Mouse (Mus musculus) central nervous system, embryonic 14 days (tissue): Measurements from ENCODE around the gene Cacna1g. TPM values are rescaled to one million over a fixed set of nuclear protein-coding genes. Genes with fewer than 3 reads are reported as not detected.

ENCODE experiments used
- polyA plus RNA-seq: library from polyadenylated mRNA; depleted of rRNA; stranded (reverse); fragments of >200 nt; gene quantifications from 2 replicates; pipeline ENCODE4 v1.2.3, GENCODE M21; 2012; rRNA removed

Cacna1g gene
- polyA plus RNA-seq, result 155 and 233 TPM in 2 replicates

DNA sequence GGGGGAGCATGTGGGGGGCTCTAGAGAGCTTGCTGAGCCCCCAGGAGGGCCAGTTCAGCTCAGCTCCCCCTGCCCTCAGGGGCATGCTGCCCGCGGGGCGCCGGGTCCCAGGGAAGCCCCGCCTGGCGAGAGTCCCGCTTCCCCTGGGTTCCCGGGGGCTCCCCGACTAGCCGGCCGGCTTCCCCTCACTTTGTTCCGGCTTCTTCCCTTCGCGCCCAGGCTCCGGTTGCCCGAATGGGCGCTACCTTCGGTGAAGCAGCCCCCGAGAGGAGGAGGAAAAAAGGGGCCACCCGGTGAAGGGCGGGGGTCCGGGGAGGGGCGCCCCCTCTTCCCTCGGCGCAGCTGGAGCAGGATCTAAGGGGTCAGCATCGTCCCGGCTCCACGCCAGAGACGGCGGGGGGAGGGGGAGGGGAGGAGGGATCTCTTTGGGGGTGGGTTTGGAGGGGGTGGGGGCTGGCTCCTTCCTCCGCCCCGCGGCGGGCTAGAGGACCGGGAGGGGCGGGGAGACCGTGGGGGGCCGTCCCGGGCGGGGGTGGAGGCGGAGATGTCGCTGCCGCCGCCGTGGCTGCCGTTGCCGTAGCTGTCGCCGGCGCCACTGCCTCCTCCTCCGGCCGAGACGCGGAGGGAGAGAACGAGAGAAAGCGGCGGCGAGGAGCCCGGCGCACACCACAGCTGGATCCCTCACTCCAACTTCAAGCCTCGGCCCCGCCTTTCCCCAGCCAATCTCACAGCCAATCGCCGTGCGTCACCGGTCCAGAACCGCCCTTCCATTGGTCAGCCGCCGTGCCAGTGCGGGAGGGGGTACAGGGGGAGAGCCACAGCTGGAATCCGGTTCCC is at the start of gene Cacna1g:
TSS of gene Cacna1g (minus strand) at position 492 of the 837 bp plus-strand sequence.

DNA sequence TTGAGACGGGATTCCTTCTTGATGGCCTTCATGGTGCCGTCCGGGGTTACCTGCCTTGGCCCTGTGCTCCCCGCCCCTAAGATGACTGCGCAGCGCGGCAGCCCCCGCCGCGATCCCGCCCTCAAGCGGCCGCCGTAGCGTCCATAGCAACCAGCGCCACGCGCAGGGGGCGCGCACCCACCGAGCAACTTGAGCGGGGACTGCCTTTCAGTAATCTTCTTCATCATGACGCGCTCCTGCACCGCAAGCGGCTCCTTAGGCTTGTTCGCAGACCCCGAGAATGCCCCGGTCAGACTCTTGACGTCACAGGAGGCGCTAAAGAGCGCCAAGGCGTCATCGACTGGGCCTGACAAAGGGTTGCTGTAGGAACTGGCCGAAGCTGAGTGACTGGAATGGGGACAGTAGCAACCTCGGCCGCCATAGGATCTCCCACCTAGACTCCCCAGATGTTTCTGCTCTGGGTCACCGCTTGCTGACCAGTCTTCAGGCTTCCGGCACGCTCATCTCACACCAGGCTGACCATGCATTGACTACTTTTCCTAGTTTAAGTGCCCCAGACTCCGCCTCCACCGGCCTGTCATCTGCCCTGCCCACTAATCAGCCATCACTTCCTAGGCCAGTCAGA is 47.3 kb upstream of the Cacna1g start, which contains the start of gene Mycbpap:
TSS of gene Mycbpap (minus strand) at position 524 of the 625 bp plus-strand sequence.

GRCm38 (mm10) chr11:94499661-94500152 is 25.7 kb upstream of the Cacna1g start, which contains the start of gene Epn3:
TSS of gene Epn3 (minus strand) at chr11:94499974.

GRCm38 (mm10) chr11:94486001-94486400 is 12.0 kb upstream of the Cacna1g start, which contains the start of gene Spata20:
TSS of gene Spata20 (minus strand) at chr11:94486179.

GRCm38 (mm10) chr11:94392672-94393109 is 81.3 kb downstream of the Cacna1g start, which contains the start of gene Abcc3:
TSS of gene Abcc3 (minus strand) at chr11:94392997.

Other genes with a start within 250 kb of the Cacna1g start
- gene Wfikkn2, start 228.2 kb downstream of the Cacna1g start, polyA plus RNA-seq, result 6.6 and 9.5 TPM in 2 replicates
- not detected in 2 replicates for gene Gm21885, start 192.3 kb downstream of the Cacna1g start, polyA plus RNA-seq
- 220 and 239 TPM in 2 replicates for gene Luc7l3, start 152.2 kb downstream of the Cacna1g start, polyA plus RNA-seq
- gene Ankrd40, start 146.2 kb downstream of the Cacna1g start, polyA plus RNA-seq, result 48.4 and 52.5 TPM in 2 replicates
- gene Abcc3, start 81.2 kb downstream of the Cacna1g start, polyA plus RNA-seq, result 0.63 and 0.79 TPM in 2 replicates
- 0.39 and 0.90 TPM in 2 replicates for gene Spata20, start 12.0 kb upstream of the Cacna1g start, polyA plus RNA-seq
- gene Epn3, start 25.8 kb upstream of the Cacna1g start, polyA plus RNA-seq, result 0.85 and 1.1 TPM in 2 replicates
- gene Mycbpap, start 47.5 kb upstream of the Cacna1g start, polyA plus RNA-seq, result 3.6 and 3.7 TPM in 2 replicates
- 7.5 and 9.1 TPM in 2 replicates for gene Rsad1, start 75.1 kb upstream of the Cacna1g start, polyA plus RNA-seq
- gene Chad, start 90.8 kb upstream of the Cacna1g start, polyA plus RNA-seq, result 0.33 and 3.4 TPM in 2 replicates
- gene Acsf2, start 127.7 kb upstream of the Cacna1g start, polyA plus RNA-seq, result 7.9 and 13.1 TPM in 2 replicates
- gene Lrrc59, start 155.6 kb upstream of the Cacna1g start, polyA plus RNA-seq, result 103 and 113 TPM in 2 replicates
- gene Mrpl27, start 179.6 kb upstream of the Cacna1g start, polyA plus RNA-seq, result 112 and 116 TPM in 2 replicates
- 11.3 and 15.3 TPM in 2 replicates for gene Eme1, start 179.8 kb upstream of the Cacna1g start, polyA plus RNA-seq
- 22.2 and 27.7 TPM in 2 replicates for gene Xylt2, start 203.3 kb upstream of the Cacna1g start, polyA plus RNA-seq
- gene Gm11541, start 230.3 kb upstream of the Cacna1g start, polyA plus RNA-seq, result 0.04 and 0.11 TPM in 2 replicates